Mouse (Mus musculus): Measurements from ENCODE around the gene Gm21616.
"Not testable (repeated sequence)": the region's sequence is repeated elsewhere in the genome, so short reads cannot be mapped to it uniquely, and the experiment has no call there.

Gene Gm21616

GRCm38 (mm10) chrX:125435242-125435641, at the start of gene Gm21616:
Gm21616 (plus strand) TSS chrX:125435542.
- in situ Hi-C loops (cut with MboI; ENCODE audit: low sequenced_read_pairs): not testable (repeated sequence)
